Mouse (Mus musculus) G1E (cell line): ENCODE data around the gene Vps4a.

ENCODE experiments used
- CTCF ChIP-seq: IDR thresholded peaks from 2 replicates; pipeline ENCODE4 v1.5.1; 2012; ENCODE audit warnings: low read depth, low read length, inconsistent platforms, mixed read lengths
- GATA2 ChIP-seq: IDR thresholded peaks from 2 replicates; pipeline ENCODE4 v1.6.1; 2012; ENCODE audit warnings: low read depth, low read length, inconsistent platforms, borderline replicate concordance

DNA sequence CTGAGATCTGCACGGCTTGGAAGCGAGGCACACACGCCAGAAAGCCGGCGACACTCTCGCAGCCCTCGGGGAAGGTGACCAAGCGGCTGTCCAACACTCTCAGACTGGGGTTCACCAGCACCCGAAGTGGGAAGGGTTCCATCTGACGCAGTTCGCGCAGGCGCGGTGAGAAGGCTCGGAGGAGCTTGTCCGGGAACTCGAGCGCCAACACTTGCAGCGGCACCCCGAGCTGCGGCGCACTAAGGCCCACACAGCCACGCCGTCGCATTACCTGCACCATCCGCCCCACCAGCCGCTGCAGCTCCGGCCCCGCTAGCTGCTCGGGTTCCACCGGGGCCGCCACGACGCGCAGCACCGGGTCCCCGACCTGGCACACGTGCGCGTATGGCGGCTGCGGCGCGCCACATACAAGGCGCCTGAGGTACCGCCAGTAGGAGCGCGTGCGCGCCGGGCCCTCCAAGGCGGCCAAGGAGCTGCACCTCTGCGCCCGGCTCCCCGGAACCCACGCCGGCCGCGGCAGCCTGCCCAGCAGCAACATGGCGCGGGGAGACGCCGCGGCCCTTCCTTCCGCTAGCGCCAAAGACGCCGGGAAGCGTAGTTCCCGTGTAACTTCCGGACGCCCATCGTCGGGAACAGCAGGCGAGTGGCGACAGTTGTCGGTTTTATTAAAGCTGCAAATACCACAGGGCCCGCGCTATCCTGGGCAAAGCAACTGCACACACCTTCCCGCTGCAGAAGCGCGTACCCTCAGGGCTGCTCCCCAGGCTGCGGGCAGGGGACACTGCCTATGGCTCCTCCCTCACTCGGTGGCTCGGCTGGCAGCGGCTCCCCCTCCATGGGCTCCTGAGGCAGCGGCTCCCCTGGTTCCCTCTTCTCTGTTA lies 17.3 kb downstream of the Vps4a start, which contains the start of gene Pdf:
- TF ChIP-seq CTCF (no peak), GATA2 (no peak)
